Mouse (Mus musculus) gastrocnemius, adult 2 months (tissue): ENCODE measurements around the gene Ilf3. TPM values are rescaled to one million over a fixed set of nuclear protein-coding genes. Genes with fewer than 3 reads are reported as not detected.

Experiments used
- DNase-seq: peaks from one replicate; pipeline ENCODE4 v3.0.0; 2022
- H3K27ac ChIP-seq: fragments of 200-600 bp; 2 replicates; pipeline ENCODE4 v1.8.1; 2022; ENCODE audit warnings: mild to moderate bottlenecking
- H3K4me3 ChIP-seq: fragments of 200-600 bp; 2 replicates; pipeline ENCODE4 v1.8.1; 2022; ENCODE audit warnings: mild to moderate bottlenecking, moderate library complexity
- CTCF ChIP-seq: fragments of 200-600 bp; IDR thresholded peaks from 2 replicates; pipeline ENCODE4 v1.8.1; 2022; ENCODE audit warnings: antibody characterized with exemption, mild to moderate bottlenecking, moderate library complexity
- intact Hi-C: fragments of 180-260 bp; cut with DNase I; formaldehyde crosslinking; loops from one replicate; pipeline ENCODE4 v1.15.1; 2025
- total RNA-seq, 2 experiments: library from RNA; stranded (reverse); gene quantifications; 2 replicates each; pipeline ENCODE4 v1.2.3; 2021

The Ilf3 gene
- total RNA-seq, 2 experiments from 2014 or later, result 21.2 to 25.2 TPM

DNA sequence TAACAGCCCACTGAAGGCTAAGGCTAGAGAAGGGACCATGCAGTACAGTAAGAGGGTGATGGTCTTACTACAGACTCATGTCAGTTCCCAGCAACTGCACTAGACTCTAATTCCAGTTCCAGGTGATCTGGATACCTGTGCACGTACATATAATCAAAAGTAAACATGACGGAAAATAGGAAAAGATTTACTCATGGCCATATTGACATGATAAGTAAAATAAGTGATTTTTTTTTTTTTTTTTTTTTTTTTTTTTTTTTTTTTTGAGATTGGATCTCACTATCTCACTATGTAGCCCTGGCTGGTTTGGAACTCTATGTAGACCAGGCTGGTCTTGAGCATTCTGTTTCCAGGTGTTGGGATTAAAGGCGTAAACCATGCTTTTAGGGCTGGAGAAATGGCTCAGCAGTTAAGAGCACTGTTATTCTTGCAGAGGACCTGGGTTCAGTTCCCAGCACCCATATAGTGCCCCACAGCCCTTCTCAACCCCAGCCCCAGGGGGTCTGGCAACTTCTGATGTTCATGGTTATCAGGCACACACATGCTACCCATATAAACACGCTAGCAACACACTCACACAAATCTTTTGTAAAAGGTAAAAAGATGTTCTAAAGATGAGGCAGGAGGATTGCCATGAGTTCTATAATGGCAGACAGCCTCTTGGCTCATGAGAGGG lies 15.8 kb upstream of the Ilf3 start:
- no peak overlapping the region for H3K4me3 ChIP-seq
- TF ChIP-seq CTCF, result no peak
- intact Hi-C loops, result no loop called here
- DNase-seq, result no peak
- H3K27ac ChIP-seq, result 0 out of 2 replicates have a peak overlapping the region, but pooled peaks have one; percentile 61

DNA sequence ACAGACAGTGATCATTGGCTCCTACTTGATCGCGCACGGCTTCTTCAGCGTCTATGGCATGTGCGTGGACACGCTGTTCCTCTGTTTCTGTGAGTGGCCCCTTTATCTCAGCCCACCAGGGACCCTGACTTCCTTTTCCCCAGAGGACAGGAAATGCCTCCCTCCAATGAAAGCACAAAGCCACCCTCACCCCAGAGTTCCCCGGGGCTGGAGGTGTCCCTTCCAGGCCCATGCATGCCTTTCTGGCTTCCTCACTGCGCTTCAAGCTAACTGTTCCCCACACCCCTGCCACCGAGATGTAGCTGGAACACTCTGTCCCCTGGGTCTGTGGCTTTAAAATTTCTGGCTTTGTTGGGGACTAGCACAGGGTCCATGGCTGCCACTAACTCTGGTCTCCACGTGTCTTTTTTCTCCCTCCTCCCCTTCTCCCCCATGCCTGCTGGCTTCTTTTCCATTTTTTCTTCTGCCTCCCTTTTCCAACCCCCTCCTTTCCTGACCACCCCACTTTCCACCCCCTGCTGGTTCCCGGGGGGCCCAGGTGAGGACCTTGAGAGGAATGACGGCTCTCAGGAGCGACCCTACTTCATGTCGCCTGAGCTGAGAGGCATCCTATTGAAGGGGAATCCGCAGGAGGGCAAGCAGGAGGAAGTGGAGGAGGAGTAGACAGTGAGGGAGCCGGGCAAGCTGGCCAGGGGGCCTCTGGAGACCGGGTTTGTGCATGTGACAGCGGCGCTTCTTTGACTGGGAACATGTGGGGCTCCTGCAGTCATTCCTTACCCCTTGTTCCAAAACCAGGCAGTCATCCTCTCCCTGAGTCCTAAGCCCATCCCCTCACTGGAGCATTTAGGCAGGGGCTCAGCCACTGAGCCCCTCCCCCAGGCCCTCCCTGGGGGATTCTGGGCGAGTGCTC lies 15.0 kb upstream of the Ilf3 start:
- H3K27ac ChIP-seq, result peak overlapping the region; percentile 61
- intact Hi-C loops, result no loop called here
- TF ChIP-seq CTCF, result no peak
- no peak for DNase-seq
- H3K4me3 ChIP-seq, result no peak overlapping the region

DNA sequence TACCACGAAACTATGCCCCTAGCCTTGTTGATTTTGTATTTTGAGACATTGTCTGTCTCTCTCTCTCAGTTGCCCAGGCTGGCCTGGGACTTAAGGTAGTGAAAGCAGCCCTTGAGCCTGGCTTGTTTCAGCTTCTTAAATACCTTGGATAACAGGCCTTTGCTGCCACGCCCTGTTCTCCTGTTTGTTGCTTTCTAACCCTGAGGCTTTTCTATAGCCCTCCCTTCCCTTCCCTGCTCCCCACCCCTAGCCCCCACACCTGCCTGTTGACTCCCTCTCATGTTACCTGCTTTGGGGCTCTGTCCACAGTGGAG lies 14.3 kb upstream of the Ilf3 start:
- no peak overlapping the region for H3K4me3 ChIP-seq
- TF ChIP-seq CTCF, result no peak
- DNase-seq, result no peak
- H3K27ac ChIP-seq, result peak overlapping the region; percentile 61
- intact Hi-C loops, result no loop called here

DNA sequence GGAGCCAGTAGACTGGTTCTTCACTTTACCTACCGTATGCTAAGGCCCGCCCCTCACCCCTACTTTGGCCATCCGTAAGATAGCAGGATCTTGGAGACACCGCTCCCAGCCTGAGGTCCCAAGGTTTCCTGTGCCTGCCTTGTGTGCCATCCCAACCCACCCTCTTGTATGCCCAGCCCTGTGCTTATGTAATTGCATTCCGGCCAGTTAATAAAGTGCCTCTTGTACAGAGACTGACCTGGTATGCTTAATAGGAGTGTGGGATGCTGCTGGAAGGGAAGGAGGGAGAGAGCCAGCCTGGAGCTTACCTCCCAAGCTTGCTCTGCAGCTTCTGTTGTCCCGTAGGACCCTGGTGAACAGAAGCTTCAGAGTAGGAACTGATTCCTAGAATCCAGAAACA lies 12.9 kb upstream of the Ilf3 start:
- TF ChIP-seq CTCF, result no peak
- intact Hi-C loops, result no loop called here
- H3K4me3 ChIP-seq, result no peak overlapping the region
- H3K27ac ChIP-seq, result peak overlapping the region; percentile 32
- DNase-seq, result no peak

DNA sequence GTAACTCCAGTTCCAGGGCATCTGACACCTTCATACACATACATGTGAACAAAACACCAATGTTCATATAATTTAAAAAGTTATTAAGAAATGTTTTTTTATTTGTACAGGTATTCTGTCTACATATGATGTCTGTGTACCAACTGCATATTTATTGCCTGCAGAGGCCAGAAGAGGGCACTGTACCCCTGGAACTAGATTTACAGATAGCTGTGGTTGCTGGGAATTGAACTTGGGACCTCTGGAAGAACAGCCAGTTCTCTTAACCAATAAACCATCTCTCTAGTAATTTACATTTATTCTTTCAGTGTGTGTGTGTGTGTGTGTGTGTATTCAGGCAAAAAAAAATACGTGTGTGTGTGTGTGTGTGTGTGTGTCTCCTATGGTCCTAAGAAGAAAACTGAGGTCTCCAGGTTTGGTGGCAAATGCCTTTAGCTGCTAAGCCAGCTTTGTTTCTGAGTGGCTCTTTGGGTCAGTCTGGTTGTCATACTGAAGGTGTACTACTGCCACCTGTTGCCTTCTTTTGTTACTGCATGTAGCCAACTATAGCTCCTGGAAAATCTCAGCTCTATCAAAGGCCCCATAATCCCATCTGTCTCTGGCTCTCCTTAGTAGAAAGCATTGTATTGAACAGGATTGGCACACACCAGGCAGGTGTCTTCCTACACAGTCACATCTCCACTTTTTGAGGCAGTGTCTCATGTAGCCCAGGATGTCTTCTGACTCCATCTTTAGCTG lies 10.5 kb upstream of the Ilf3 start:
- intact Hi-C loops, result loop anchor here (1.0 kb wide), 1 partner anchor 44 kb away; no protein-coding TSS in a partner anchor
- Histone ChIP-seq H3K4me3 (no peak overlapping the region), H3K27ac (no peak overlapping the region)
- peak; percentile 54 for DNase-seq
- TF ChIP-seq CTCF, result peak; percentile 81

DNA sequence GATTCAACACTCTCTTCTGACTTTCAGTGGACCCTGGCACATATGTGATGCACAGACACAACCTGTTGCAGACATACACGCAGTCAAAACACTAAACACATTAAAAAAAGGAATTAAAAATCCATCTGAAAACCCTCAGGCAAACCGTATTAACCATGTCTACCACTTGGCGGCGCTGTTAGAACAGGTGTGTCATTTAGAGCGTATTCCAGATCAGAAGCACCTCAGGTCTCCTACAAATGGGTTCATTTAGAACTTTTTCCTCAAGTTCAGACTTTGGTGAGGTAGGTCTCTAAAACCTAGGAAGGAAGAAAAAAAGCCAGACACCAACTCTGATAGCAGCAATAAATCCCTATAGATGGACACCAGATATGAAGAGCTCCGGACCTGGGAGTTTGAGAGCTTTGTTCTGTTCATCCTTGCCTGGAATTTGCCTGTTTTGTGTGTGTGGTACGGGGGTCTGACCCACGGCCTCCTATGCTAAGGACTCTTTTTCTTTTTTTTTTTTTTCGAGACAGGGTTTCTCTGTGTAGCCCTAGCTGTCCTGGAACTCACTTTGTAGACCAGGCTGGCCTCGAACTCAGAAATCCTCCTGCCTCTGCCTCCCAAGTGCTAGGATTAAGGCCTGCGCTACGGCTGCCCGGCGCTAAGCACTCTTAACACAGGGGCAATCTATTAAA lies 990 bp upstream of the Ilf3 start:
- TF ChIP-seq CTCF, result peak; percentile 79
- intact Hi-C loops, result loop anchor here (1.0 to 2.0 kb wide), 2 partner anchors 44 to 100 kb away; no protein-coding TSS in a partner anchor
- peak overlapping the region; percentile 95 for H3K4me3 ChIP-seq
- H3K27ac ChIP-seq, result peak overlapping the region; percentile 94
- DNase-seq, result peak; percentile 68

DNA sequence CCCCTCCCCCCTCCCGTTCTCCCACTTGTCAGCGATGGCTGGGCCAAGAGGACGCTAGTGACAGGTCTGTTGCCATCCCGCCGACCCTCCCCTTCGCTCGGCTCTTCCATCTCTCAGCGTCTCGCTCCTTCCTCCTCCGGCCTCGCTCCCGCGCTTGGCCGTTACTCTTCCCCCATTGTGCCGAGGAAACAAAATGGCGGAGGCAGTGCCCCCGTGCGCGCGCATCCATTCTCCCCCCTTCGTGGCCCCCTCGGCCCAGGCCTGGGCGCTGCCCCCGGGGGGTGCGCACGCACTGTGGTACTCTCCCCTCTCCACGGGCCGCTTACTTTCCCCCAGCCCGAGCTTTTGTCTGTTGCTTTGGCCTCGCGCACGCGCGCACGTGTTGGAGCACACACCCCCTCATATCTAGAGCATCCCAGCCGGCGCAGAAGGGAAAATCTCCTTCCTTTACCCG lies 487 bp downstream of the Ilf3 start:
- Histone ChIP-seq H3K27ac (peak overlapping the region; percentile 94), H3K4me3 (peak overlapping the region; percentile 95)
- intact Hi-C loops, result no loop called here
- no peak for TF ChIP-seq CTCF
- DNase-seq, result peak; percentile 79

DNA sequence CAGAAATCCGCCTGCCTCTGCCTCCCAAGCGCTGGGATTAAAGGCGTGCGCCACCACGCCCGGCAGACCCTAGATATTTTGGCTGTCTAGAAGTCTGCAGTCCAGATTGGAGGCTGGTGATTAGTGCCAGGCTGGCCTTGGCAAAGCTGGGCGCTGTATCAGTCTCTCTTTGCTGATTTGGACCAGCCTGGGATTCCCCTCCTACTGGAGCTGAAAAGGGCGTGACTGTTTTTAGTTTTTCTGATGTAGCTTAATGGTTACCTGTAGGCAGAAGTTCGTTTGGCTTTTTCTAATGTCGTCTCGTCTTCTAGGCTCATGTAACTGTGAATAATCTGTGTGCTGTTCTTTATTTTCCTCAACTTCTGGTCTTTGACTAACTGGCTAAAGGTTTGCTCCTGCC lies 1.4 kb downstream of the Ilf3 start:
- intact Hi-C loops, result no loop called here
- TF ChIP-seq CTCF, result no peak
- peak overlapping the region; percentile 95 for H3K4me3 ChIP-seq
- DNase-seq, result no peak
- H3K27ac ChIP-seq, result peak overlapping the region; percentile 94; the same call in 1 of the 2 replicates

DNA sequence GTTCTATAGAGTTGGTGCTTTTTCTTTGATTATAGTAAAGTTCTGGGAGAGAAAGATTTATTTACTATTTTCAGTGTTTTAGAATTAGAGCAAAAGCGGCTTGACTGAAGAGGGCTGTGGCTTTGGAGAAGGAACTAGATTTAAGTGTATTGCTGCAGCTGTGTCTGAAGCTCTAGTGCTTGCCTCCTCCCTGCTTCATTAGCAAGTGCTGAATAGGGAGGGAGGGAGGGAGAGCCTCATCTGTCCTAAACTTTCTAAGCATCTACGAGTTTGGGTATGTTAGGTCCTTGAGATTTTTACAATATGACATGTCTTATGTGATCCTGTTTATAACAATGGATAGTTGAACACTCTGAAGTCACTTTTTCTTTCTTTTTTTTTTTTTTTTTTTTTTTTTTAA lies 3.2 kb downstream of the Ilf3 start:
- DNase-seq, result no peak
- intact Hi-C loops, result no loop called here
- H3K4me3 ChIP-seq, result no peak overlapping the region
- TF ChIP-seq CTCF, result no peak
- no peak overlapping the region for H3K27ac ChIP-seq

DNA sequence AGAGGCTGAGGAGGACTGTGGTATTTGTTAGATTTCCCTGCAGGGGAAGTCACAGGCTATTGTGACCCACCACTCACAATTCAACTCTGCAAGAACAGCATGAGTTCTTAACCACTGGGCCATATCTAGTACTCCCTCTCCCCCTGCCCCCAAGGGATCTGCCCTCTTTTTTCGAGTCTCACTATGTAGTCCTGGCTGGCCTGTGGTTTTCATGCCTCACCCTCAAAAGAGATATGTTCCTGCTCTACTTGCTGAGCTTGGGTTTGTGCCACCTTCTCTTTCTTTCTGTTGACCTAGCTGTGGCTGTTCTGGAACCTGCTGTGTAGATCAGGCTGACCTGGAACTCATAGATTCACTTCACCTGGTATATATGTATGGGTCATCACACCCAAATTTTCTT lies 4.8 kb downstream of the Ilf3 start:
- no peak for TF ChIP-seq CTCF
- intact Hi-C loops, result no loop called here
- no peak overlapping the region for H3K4me3 ChIP-seq
- no peak for DNase-seq
- H3K27ac ChIP-seq, result no peak overlapping the region

DNA sequence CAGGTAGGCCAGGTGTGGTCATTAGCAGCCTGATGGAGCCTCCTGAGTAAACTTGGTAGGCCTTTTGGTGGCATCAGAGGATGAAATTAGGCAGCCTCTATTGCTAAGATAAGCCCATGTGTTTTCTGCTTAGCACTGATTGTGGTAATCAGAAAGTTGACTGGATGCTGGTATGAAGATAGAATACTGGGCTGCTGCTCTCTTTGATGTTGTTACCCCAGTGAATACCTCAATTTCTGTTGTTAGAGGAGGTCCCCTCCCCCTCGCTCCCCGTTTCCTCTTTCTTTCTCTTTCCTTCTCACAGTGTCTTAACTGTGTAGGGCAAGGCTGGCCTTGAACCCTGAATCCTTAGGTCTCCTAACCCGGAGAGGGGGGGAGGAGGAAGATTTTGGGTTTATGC lies 11.5 kb downstream of the Ilf3 start:
- no peak overlapping the region for H3K4me3 ChIP-seq
- intact Hi-C loops, result no loop called here
- no peak for DNase-seq
- H3K27ac ChIP-seq, result no peak overlapping the region
- no peak for TF ChIP-seq CTCF

DNA sequence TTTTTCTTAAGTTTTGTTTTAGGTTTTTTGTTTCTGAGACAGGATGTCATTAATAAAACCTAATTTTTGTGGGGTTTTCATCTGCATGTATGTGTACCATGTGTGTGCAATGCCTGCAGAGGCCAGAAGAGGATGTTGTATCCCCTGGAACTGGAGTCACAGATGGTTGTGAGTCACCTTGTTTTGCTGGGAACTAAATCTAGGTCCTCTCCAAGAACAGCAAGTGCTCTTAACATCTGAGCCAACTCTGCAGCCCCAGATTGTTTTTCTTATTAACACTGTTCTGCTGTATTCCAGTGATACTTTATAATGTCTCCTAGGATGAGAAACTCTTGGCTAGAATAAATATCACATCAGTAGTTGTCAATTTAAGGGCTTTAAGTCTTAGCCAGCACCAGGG lies 13.2 kb downstream of the Ilf3 start:
- TF ChIP-seq CTCF, result peak; percentile 14; the same call in 1 of the 2 replicates
- Histone ChIP-seq H3K4me3 (no peak overlapping the region), H3K27ac (peak overlapping the region; percentile 10)
- DNase-seq, result no peak
- intact Hi-C loops, result no loop called here
